ENCODE assay signal across 9 mouse cellular contexts in the genomic region with DNA sequence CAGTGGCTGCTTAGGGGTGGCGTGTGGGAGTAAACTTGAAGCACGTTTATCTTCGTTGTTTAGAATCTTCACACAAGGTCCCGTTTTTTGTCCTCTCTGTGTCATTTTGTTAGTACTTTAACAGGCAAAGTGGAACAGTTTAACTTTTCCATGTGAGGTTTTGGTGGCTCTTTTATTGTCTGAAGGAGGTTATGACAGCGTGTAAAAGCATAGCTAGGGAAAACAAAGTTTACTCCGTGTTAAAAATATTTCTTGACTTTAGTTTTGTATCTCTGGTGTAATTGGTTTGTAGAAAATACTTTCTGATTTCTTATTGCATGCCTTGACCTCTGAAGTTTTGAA. TPM values are rescaled to one million over a fixed set of nuclear protein-coding genes. Genes with fewer than 3 reads are reported as not detected.
DNase-seq lines count a peak whose midpoint lies in the region; ATAC-seq and TF ChIP-seq lines count a peak whose summit lies in the region.
"Had no signal": no experiment of that assay in that cellular context is flagged by ENCODE, and none has a peak within 500 bp of the region (broad histone marks: within the 10 kb centered on the region; RNA-seq: fewer than 3 reads in every experiment).

No protein-coding gene starts in this region.

- no peak for TF ChIP-seq CTCF in kidney, adult 2 months (conservative IDR thresholded peaks at IDR 0.05; ENCODE audit: insufficient read depth, insufficient read length, low read depth, low read length)
- TF ChIP-seq CTCF in bone marrow macrophage, adult 2 months (IDR thresholded peaks at IDR 0.05; ENCODE audit: low read depth, low read length): no peak

- peak overlapping the region; percentile 93 for H3K4me3 ChIP-seq in kidney, adult 2 months (ENCODE audit: insufficient read depth, low read depth, low read length)
- peak overlapping the region; percentile 86 for H3K4me3 ChIP-seq in bone marrow macrophage, adult 2 months (ENCODE audit: insufficient read depth, low read length)
- peak overlapping the region; percentile 72 for H3K4me3 ChIP-seq in hindbrain, embryonic 14.5 days (replicated peaks; ENCODE audit: low read length)
- peak overlapping the region; percentile 90 for H3K4me3 ChIP-seq in midbrain, embryonic 15.5 days

- no peak for ATAC-seq in hindbrain, embryonic 14.5 days (ENCODE audit: low FRiP score)
- no peak for ATAC-seq in midbrain, embryonic 15.5 days (replicated peaks)
- ATAC-seq in inflammation-experienced regulatory T-cells, adult 6 months: no peak

- peaks cover 15% of the 10 kb centered on the region; the same call in 1 of the 2 replicates for H3K4me1 ChIP-seq in kidney, adult 2 months (ENCODE audit: control insufficient read depth, insufficient read depth, low read length)
- H3K4me1 ChIP-seq in bone marrow macrophage, adult 2 months (ENCODE audit: control insufficient read depth, insufficient read depth, low read length): peaks cover 45% of the 10 kb centered on the region
- peaks cover 18% of the 10 kb centered on the region for H3K4me1 ChIP-seq in hindbrain, embryonic 14.5 days (replicated peaks; ENCODE audit: control insufficient read depth, insufficient read depth, low read length)
- peaks cover 20% of the 10 kb centered on the region for H3K4me1 ChIP-seq in midbrain, embryonic 15.5 days

- peak overlapping the region; percentile 78 for H3K9ac ChIP-seq in hindbrain, embryonic 14.5 days
- 0 out of 2 replicates have a peak overlapping the region, but pooled peaks have one; percentile 80 for H3K9ac ChIP-seq in midbrain, embryonic 15.5 days

- H3K27ac ChIP-seq in kidney, adult 2 months (ENCODE audit: insufficient read depth, low read depth, low read length): peak overlapping the region; percentile 77; the same call in 1 of the 2 replicates
- peak overlapping the region; percentile 65 for H3K27ac ChIP-seq in bone marrow macrophage, adult 2 months (ENCODE audit: insufficient read depth, low read depth, low read length)
- no peak overlapping the region for H3K27ac ChIP-seq in hindbrain, embryonic 14.5 days
- H3K27ac ChIP-seq in midbrain, embryonic 15.5 days: no peak overlapping the region

- peak overlapping the region; percentile 95 for H3K4me2 ChIP-seq in hindbrain, embryonic 14.5 days (replicated peaks)
- peak overlapping the region; percentile 83 for H3K4me2 ChIP-seq in midbrain, embryonic 15.5 days

- DNase-seq in kidney, adult 2 months: no peak
- no peak for DNase-seq in kidney, postnatal 4 days
- no peak for DNase-seq in hindbrain, embryonic 14.5 days (ENCODE audit: low spot score)
- DNase-seq in natural killer cell, adult 2 months (ENCODE audit: low spot score in 2 of 2): no peak
- no peak for DNase-seq in layer of hippocampus, adult 9-10 months (ENCODE audit: low spot score)

- 3% methylated on average over 6 of the region's 6 CpGs for WGBS in kidney, adult 2 months
- 10% methylated on average over 6 of the region's 6 CpGs for WGBS in hindbrain, embryonic 14.5 days
- 11% methylated on average over 6 of the region's 6 CpGs for WGBS in midbrain, embryonic 15.5 days

- H3K27me3 ChIP-seq in kidney, adult 2 months (replicated peaks; ENCODE audit: control insufficient read depth, insufficient read depth, low read length): no peaks in the 10 kb centered on the region
- H3K27me3 ChIP-seq in hindbrain, embryonic 14.5 days (ENCODE audit: control insufficient read depth, insufficient read depth, low read length): no peaks in the 10 kb centered on the region
- H3K27me3 ChIP-seq in midbrain, embryonic 15.5 days (replicated peaks): no peaks in the 10 kb centered on the region
- H3K27me3 ChIP-seq: Patski had no signal

- H3K9me3 ChIP-seq in hindbrain, embryonic 14.5 days (ENCODE audit: control insufficient read depth, low read length): no peaks in the 10 kb centered on the region
- no peaks in the 10 kb centered on the region for H3K9me3 ChIP-seq in midbrain, embryonic 15.5 days

- H3K36me3 ChIP-seq in kidney, adult 2 months (ENCODE audit: control insufficient read depth, insufficient read depth, low read length): no peaks in the 10 kb centered on the region
- H3K36me3 ChIP-seq in hindbrain, embryonic 14.5 days (replicated peaks; ENCODE audit: control insufficient read depth, insufficient read depth): no peaks in the 10 kb centered on the region
- no peaks in the 10 kb centered on the region for H3K36me3 ChIP-seq in midbrain, embryonic 15.5 days (replicated peaks)

- TF ChIP-seq POLR2A in kidney, adult 2 months (IDR thresholded peaks at IDR 0.05; ENCODE audit: low read depth, low read length): no peak
- TF ChIP-seq POLR2A in bone marrow macrophage, adult 2 months (IDR thresholded peaks at IDR 0.05; ENCODE audit: borderline replicate concordance, low read depth, low read length): no peak

RNA-seq across cellular contexts. Expression of gene Bmp2k, which starts 1.0 kb away (rescaled TPM):
- 11.5 and 12.5 TPM in 2 replicates for polyA plus RNA-seq in kidney, adult 2 months (2012; rRNA removed)
- polyA plus RNA-seq in bone marrow macrophage, adult 2 months (2012; ENCODE audit: insufficient read depth, insufficient read length, missing spikeins): 37.0 and 41.5 TPM in 2 replicates
- 11.7 and 12.4 TPM in 2 replicates for polyA plus RNA-seq in hindbrain, embryonic 14.5 days (2014; fragmentation: Nextera tagmentation; extraction: Ambion mirVana)
- 9.2 and 9.9 TPM in 2 replicates for polyA plus RNA-seq in midbrain, embryonic 15.5 days (2015; fragmentation: Nextera tagmentation; extraction: Ambion mirVana)
- polyA plus RNA-seq in inflammation-experienced regulatory T-cells, adult 6 months (2017; shearing (Covaris generic)): 10 to 100 TPM in 2 of 3 experiments, 1 to 10 TPM in 1; 9.3 to 18.6 (median 10.8) TPM

Comparison
In these comparisons a context has a peak if more than half of its experiments do, and no peak if none do; other contexts are left out.
1. H3K27ac ChIP-seq: peak in kidney, adult 2 months (single experiment) and bone marrow macrophage, adult 2 months (single experiment); none in hindbrain, embryonic 14.5 days (single experiment) and midbrain, embryonic 15.5 days (single experiment).
2. Peak in every context shown above with its lines, with median percentiles within 50 percentile points of each other: H3K4me3 ChIP-seq.